Mouse (Mus musculus): ENCODE data around the gene Rbpms2.

DNA sequence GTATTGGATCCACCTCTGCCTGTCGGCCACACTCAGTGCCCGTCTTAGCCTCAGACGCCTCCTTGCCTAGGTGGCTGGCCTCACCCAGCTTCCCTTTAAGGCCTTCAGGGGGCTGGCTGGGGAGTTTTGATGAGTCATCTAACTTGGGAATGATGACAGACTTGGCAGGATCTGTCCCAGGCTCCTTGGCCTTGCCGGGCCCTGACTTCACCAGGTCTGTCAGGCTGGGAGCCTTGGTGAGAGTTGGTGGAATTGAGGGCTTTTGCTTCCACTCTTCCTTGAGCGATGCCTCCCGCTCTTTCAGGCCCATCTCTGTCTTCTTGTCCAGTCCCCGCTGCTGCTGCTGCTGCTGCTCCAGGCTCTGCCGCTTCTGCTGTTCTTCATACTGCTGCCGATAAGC, 72.8 kb downstream of the Rbpms2 start:
- TF ChIP-seq POLR2A (IDR thresholded peaks at IDR 0.05; ENCODE audit: insufficient read depth, low read depth, low read length) (no peak), CTCF (IDR thresholded peaks at IDR 0.05; ENCODE audit: insufficient read depth, low read depth, low read length) (no peak)
